Mouse (Mus musculus) embryonic fibroblast, embryonic 13.5 days (primary cell): Measurements from ENCODE around the gene Kcnab2.

ENCODE experiments used
- CTCF ChIP-seq: IDR thresholded peaks from 2 replicates; pipeline ENCODE4 v1.5.1; 2011; ENCODE audit warnings: mild to moderate bottlenecking, control low read depth, low read length, moderate library complexity, borderline replicate concordance; ENCODE audit not compliant: insufficient read depth
- POLR2A ChIP-seq: IDR thresholded peaks from 2 replicates; pipeline ENCODE4 v1.6.1; 2011; ENCODE audit warnings: low read depth, mild to moderate bottlenecking, control low read depth, low read length, moderate library complexity

DNA sequence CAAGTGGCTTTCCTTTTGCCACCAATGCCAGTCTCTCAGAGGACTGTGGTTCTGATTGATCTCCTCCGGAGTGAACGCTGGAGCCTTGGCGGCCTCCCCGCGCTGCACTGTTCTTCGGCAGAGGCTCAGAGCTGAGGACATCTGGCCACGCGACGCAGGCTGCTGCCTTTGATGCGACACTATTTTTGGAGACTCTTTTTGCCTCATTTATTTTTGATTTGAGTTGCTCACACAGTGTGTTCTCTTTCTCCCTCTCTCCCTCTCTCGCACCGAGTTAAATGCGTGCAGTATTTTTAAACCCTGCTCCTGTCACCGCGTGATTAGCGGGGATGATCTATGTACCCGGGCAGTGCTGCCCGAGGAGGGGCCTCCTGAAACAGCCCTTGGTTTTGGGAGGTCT, 21.1 kb downstream of the Kcnab2 start:
- TF ChIP-seq CTCF (no peak), POLR2A (no peak)
